Mouse (Mus musculus) G1E (cell line): ENCODE data around the gene Pop5.

Experiments used
- CTCF ChIP-seq: IDR thresholded peaks from 2 replicates; pipeline ENCODE4 v1.5.1; 2012; ENCODE audit warnings: low read depth, low read length, inconsistent platforms, mixed read lengths
- GATA1 ChIP-seq: IDR thresholded peaks from 2 replicates; pipeline ENCODE4 v1.6.1; 2012; ENCODE audit warnings: borderline replicate concordance, low read length, inconsistent platforms, mixed read lengths
- POLR2AphosphoS5 ChIP-seq: IDR thresholded peaks from 2 replicates; pipeline ENCODE4 v1.6.1; 2012; ENCODE audit warnings: low read depth, low read length, inconsistent platforms; ENCODE audit not compliant: insufficient replicate concordance

DNA sequence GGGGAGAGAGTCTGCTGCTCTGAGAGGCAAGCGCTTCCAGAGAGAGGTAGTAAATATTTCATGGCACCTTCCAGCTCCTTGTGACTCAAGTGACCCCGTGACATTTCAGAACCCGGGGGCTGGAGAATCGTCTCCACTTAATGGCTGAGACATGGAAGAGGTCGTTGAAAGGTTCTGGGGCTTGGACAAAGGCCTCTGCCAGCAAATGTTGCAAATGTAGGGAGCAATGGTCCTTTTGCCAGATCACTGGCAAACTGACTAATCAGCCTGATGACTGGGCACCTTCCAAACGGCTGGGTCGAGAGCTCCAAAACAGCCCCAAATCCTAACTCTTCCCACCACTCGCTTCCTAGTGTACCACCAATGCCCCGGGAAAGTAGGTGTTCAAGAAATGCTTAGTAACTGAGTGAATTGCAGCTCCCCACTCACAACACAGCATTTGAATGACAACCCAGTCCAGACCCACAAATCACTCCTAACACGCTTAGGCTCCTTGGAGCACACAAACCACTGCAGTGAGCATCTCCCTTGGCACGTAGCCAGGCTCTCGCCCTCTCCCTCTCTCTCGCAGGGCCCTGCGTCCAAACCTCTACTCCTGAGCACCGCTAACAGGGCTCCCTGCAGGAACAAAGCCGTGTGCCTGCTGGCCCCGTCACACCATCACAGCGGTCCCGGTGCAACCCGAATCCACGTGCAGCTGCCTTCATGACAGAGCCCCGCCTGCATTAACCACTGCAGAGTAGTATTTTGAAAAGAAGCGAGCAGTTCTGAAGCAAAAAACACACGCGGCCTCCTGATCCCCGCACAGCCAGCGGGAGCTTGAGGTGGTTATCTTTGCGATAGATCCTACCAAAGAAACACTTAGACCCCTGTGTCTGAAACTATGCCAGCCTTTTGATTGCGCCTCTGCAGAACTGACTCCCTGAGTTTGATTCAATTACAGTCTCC lies 43.5 kb upstream of the Pop5 start:
- TF ChIP-seq POLR2AphosphoS5, result no peak
- TF ChIP-seq CTCF, result no peak
- no peak for TF ChIP-seq GATA1
